In genomic region chr14:76599706-76600105, GRCm38 (mm10) we compare ENCODE assay signal across 10 mouse cellular contexts. TPM values are rescaled to one million over a fixed set of nuclear protein-coding genes. Genes with fewer than 3 reads are reported as not detected.
DNase-seq lines count a peak whose midpoint lies in the region; ATAC-seq and TF ChIP-seq lines count a peak whose summit lies in the region.
"Had no signal": no experiment of that assay in that cellular context is flagged by ENCODE, and none has a peak within 500 bp of the region (broad histone marks: within the 10 kb centered on the region; RNA-seq: fewer than 3 reads in every experiment).

No protein-coding gene starts in this region.

- TF ChIP-seq CTCF in layer of hippocampus, adult 2 months (conservative IDR thresholded peaks at IDR 0.05): no peak

- H3K4me3 ChIP-seq in layer of hippocampus, adult 2 months: no peak overlapping the region
- H3K4me3 ChIP-seq in embryonic facial prominence, embryonic 12.5 days: no peak overlapping the region
- no peak overlapping the region for H3K4me3 ChIP-seq in limb, embryonic 15.5 days
- H3K4me3 ChIP-seq: kidney, embryonic 15.5 days had no signal

- 43% methylated on average over 4 of the region's 4 CpGs for WGBS in embryonic facial prominence, embryonic 12.5 days
- WGBS in limb, embryonic 15.5 days: 22% methylated on average over 4 of the region's 4 CpGs

- peak overlapping the region; percentile 32; the same call in 1 of the 2 replicates for H3K27ac ChIP-seq in layer of hippocampus, adult 2 months
- H3K27ac ChIP-seq in embryonic facial prominence, embryonic 12.5 days: peak overlapping the region; percentile 93; the same call in 1 of the 2 replicates
- peak overlapping the region; percentile 89 for H3K27ac ChIP-seq in limb, embryonic 15.5 days

- peak; percentile 82 for DNase-seq in heart, adult 11 months
- no peak for DNase-seq in heart, adult 18-20 months
- no peak for DNase-seq in layer of hippocampus, adult 2 months (ENCODE audit: low spot score in 2 of 2)
- no peak for DNase-seq in layer of hippocampus, postnatal 36 days
- DNase-seq in gastrocnemius, adult 8-10 months (ENCODE audit: low spot score in 2 of 2): no peak
- DNase-seq: gastrocnemius, postnatal 25 days had no signal

- H3K27me3 ChIP-seq in embryonic facial prominence, embryonic 12.5 days: no peaks in the 10 kb centered on the region
- H3K27me3 ChIP-seq in limb, embryonic 15.5 days: no peaks in the 10 kb centered on the region
- H3K27me3 ChIP-seq: kidney, embryonic 15.5 days had no signal

- H3K4me2 ChIP-seq in embryonic facial prominence, embryonic 12.5 days (replicated peaks): 0 out of 2 replicates have a peak overlapping the region, but pooled peaks have one; percentile 56
- H3K4me2 ChIP-seq in limb, embryonic 15.5 days: no peak overlapping the region

- ATAC-seq in embryonic facial prominence, embryonic 12.5 days (ENCODE audit: insufficient number of reproducible peaks, insufficient read depth, low FRiP score, low TSS enrichment): no peak
- ATAC-seq in limb, embryonic 15.5 days (ENCODE audit: insufficient number of reproducible peaks, low FRiP score, low TSS enrichment, low read depth): no peak

- no peaks in the 10 kb centered on the region for H3K9me3 ChIP-seq in embryonic facial prominence, embryonic 12.5 days
- H3K9me3 ChIP-seq in limb, embryonic 15.5 days: no peaks in the 10 kb centered on the region
- H3K9me3 ChIP-seq: kidney, embryonic 15.5 days had no signal

- no peaks in the 10 kb centered on the region for H3K36me3 ChIP-seq in embryonic facial prominence, embryonic 12.5 days
- no peaks in the 10 kb centered on the region for H3K36me3 ChIP-seq in limb, embryonic 15.5 days
- H3K36me3 ChIP-seq: kidney, embryonic 15.5 days had no signal

- no peak overlapping the region for H3K9ac ChIP-seq in embryonic facial prominence, embryonic 12.5 days
- H3K9ac ChIP-seq in limb, embryonic 15.5 days: no peak overlapping the region

- H3K4me1 ChIP-seq in embryonic facial prominence, embryonic 12.5 days: peaks cover 23% of the 10 kb centered on the region
- peaks cover 54% of the 10 kb centered on the region for H3K4me1 ChIP-seq in limb, embryonic 15.5 days

RNA-seq across cellular contexts. Expression of gene Serp2, which starts 43.0 kb away (rescaled TPM):
- 1 to 10 TPM in 1 of 2 experiments, under 1 TPM in 1; 0.75 to 1.1 TPM for total RNA-seq in heart, adult 18-20 months (2021)
- 100 to 1,000 TPM; 142 to 158 TPM for total RNA-seq in layer of hippocampus, adult 2 months (2021)
- 100 to 1,000 TPM; 140 to 147 TPM for total RNA-seq in layer of hippocampus, postnatal 36 days (2021)
- polyA plus RNA-seq in embryonic facial prominence, embryonic 12.5 days (2016; fragmentation: Nextera tagmentation; extraction: Ambion mirVana): 23.3 and 24.3 TPM in 2 replicates
- polyA plus RNA-seq in limb, embryonic 15.5 days (2015; fragmentation: Nextera tagmentation; extraction: Ambion mirVana): 9.7 and 9.8 TPM in 2 replicates
- total RNA-seq in gastrocnemius, adult 8-10 months (2022): under 1 TPM in 2 of 4 experiments, not detected in 2; 0.34 to 0.39 TPM
- total RNA-seq: CH12.LX had no signal

Comparison
In these comparisons a context has a peak if more than half of its experiments do, and no peak if none do; other contexts are left out.
1. H3K27ac ChIP-seq: peak in every context shown above with its lines; median percentile 93 in embryonic facial prominence, embryonic 12.5 days; 89 in limb, embryonic 15.5 days; 32 in layer of hippocampus, adult 2 months.
2. RNA of gene Serp2, which starts 43.0 kb away (total RNA-seq): 142 to 158 TPM in layer of hippocampus, adult 2 months and 140 to 147 TPM in layer of hippocampus, postnatal 36 days; 0.75 to 1.1 TPM in heart, adult 18-20 months and 0.34 to 0.39 TPM in gastrocnemius, adult 8-10 months; every median in the first group is over 10 times any median in the second.